Mouse (Mus musculus) macrophage (primary cell): Measurements from ENCODE around the gene Zmynd8. TPM values are rescaled to one million over a fixed set of nuclear protein-coding genes. Genes with fewer than 3 reads are reported as not detected.

Experiments used
- H3K27ac ChIP-seq: fragments of 350-480 bp; formaldehyde crosslinking; 2 replicates; pipeline ENCODE4 v1.9.0; 2021
- H3K36me3 ChIP-seq: fragments of 350-480 bp; formaldehyde crosslinking; 2 replicates; pipeline ENCODE4 v1.9.0; 2021; ENCODE audit errors: inconsistent target
- H3K4me3 ChIP-seq: fragments of 350-480 bp; formaldehyde crosslinking; 2 replicates; pipeline ENCODE4 v1.9.0; 2021; ENCODE audit errors: inconsistent target
- H3K79me2 ChIP-seq: fragments of 350-480 bp; formaldehyde crosslinking; 2 replicates; pipeline ENCODE4 v1.9.0; 2021; ENCODE audit errors: inconsistent target
- WGBS: methylation state at CpG from one replicate; pipeline ENCODE4 v1.1.7; 2026; ENCODE audit warnings: inconsistent platforms; ENCODE audit not compliant: missing documents; 5-methylcytosine and 5-hydroxymethylcytosine counted together
- polyA plus RNA-seq: library from polyadenylated mRNA; stranded (reverse); fragments of 250-400 nt; gene quantifications from 3 replicates; pipeline ENCODE4 v1.2.4, GENCODE M21; 2018; ENCODE audit warnings: inconsistent platforms

Zmynd8 gene
- polyA plus RNA-seq, 1 experiment from 2014 or later = 95.5 TPM

GRCm38 (mm10) chr2:165745306-165746098, 153.3 kb downstream of the Zmynd8 start:
- no peak overlapping the region for H3K4me3 ChIP-seq
- no peaks in the 10 kb centered on the region for H3K79me2 ChIP-seq
- 93% methylated on average over 18 of the region's 18 CpGs for WGBS
- no peaks in the 10 kb centered on the region for H3K36me3 ChIP-seq
- H3K27ac ChIP-seq = no peak overlapping the region

GRCm38 (mm10) chr2:165742210-165742786, 156.5 kb downstream of the Zmynd8 start:
- H3K27ac ChIP-seq = no peak overlapping the region
- 93% methylated on average over 21 of the region's 21 CpGs for WGBS
- H3K79me2 ChIP-seq = no peaks in the 10 kb centered on the region
- no peaks in the 10 kb centered on the region for H3K36me3 ChIP-seq
- H3K4me3 ChIP-seq = no peak overlapping the region

GRCm38 (mm10) chr2:165741526-165742050, 157.2 kb downstream of the Zmynd8 start:
- H3K4me3 ChIP-seq = no peak overlapping the region
- no peaks in the 10 kb centered on the region for H3K36me3 ChIP-seq
- H3K79me2 ChIP-seq = no peaks in the 10 kb centered on the region
- WGBS = 96% methylated on average over 11 of the region's 11 CpGs
- H3K27ac ChIP-seq = no peak overlapping the region

GRCm38 (mm10) chr2:165740982-165741381, 157.8 kb downstream of the Zmynd8 start:
- Histone ChIP-seq H3K36me3 (no peaks in the 10 kb centered on the region), H3K79me2 (no peaks in the 10 kb centered on the region), H3K4me3 (no peak overlapping the region), H3K27ac (no peak overlapping the region)
- WGBS = 94% methylated on average over 9 of the region's 9 CpGs

GRCm38 (mm10) chr2:165740381-165740780, 158.4 kb downstream of the Zmynd8 start:
- H3K27ac ChIP-seq = no peak overlapping the region
- H3K36me3 ChIP-seq = no peaks in the 10 kb centered on the region
- H3K4me3 ChIP-seq = no peak overlapping the region
- whole genome bisulfite sequencing = 100% methylated on average over 3 of the region's 5 CpGs
- no peaks in the 10 kb centered on the region for H3K79me2 ChIP-seq

GRCm38 (mm10) chr2:165736297-165736696, 162.5 kb downstream of the Zmynd8 start:
- H3K4me3 ChIP-seq = no peak overlapping the region
- H3K79me2 ChIP-seq = no peaks in the 10 kb centered on the region
- 100% methylated on average over 2 of the region's 2 CpGs for WGBS
- H3K36me3 ChIP-seq = no peaks in the 10 kb centered on the region
- H3K27ac ChIP-seq = no peak overlapping the region

Other genes starting within 250 kb of the Zmynd8 start
- gene Ncoa3, start 93.6 kb upstream of the Zmynd8 start, polyA plus RNA-seq = 48.3 to 71.1 TPM (median 65.0 TPM) in 3 replicates